Mouse (Mus musculus): ENCODE results near the gene Gm43951. TPM values are rescaled to one million over a fixed set of nuclear protein-coding genes. Genes with fewer than 3 reads are reported as not detected.

Gene Gm43951
- total RNA-seq (2021), result 10 to 100 TPM; 10.4 to 11.6 TPM
- long read RNA-seq, result 0 reads

DNA sequence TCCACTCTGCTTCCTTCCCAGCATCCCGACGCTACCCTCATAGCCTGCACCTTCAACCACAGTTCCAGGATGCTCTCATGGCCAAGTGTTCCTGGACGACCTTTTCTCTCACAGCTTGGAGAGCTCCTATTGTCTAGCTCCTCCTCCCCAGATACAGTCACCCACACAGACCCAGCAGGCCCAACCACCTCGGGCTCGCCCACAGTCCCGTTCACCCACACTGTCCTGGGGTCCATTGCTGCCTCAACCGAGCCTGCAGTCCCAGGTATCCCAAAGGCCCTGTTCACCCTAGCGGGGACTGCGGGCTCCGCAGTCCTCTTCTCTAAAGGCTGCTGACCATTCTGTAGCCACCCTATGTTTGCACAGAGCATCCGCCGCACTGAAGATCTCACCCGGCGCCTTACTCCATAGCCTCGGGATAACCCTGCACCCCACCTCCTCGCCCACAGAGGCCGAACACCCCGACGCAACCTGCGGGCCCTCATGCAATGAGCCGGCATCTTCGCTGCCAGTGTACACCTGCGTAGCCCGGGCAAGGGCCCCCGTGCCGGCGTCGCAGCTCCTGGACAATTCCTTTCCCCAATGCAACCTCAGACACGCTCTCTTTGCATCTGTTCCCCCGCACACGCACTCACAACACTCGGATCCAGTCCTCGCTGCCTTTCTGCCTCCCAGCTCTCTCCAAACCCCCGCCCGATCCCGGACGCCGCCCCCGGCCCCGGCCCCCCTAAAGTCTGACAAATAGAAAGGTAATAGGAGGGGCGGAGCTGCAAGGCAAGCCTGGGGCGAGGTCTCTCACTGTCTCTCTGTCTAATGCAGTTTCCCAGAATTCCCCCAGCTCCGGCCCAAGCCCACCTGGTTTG, at the start of gene Gm43951:
Gene Gm43951 (minus strand): TSS at position 500 of the 863 bp plus-strand sequence.
- DNase-seq (ENCODE audit: low spot score in 2 of 2), result no peak

DNA sequence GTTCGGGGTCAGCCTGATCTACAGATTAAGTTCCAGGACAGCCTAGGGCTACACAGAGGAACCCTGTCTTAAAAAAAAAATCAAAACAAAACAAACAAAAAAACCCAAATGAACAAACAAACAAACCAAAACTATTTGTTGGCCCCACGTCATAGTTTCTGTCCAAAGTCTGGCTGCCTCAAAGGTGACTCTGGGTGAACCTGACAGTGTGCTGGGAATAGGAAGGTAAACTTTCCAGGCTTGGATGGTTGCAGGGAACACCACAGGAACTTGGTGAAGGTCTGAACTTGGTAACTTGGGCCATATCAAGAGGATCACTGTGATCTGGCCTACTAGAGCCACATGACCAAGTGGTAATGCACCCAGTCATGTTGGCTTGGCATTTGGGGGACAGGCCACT, 49.8 kb upstream of the Gm43951 start:
- DNase-seq (ENCODE audit: low spot score in 2 of 2), result no peak

DNA sequence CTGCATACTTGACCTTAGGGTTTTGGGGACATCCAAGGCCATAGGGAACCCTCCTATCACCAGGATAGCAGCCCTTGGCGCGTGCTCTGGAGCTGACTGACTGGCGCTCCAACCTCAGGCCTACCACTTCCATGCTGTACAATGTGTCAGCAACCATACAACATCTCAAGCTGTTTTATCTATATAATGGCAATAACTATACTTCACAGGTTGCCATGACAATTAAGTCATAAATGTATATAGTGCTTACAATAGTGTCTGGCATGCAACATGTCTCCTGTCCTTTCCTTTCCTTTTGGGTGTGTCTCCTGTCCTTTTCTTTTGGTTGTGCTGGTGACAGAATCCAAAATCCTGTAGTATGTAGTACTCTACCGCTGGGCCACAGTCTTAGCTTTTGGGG, 49.0 kb upstream of the Gm43951 start:
- no peak for DNase-seq (ENCODE audit: low spot score in 2 of 2)

DNA sequence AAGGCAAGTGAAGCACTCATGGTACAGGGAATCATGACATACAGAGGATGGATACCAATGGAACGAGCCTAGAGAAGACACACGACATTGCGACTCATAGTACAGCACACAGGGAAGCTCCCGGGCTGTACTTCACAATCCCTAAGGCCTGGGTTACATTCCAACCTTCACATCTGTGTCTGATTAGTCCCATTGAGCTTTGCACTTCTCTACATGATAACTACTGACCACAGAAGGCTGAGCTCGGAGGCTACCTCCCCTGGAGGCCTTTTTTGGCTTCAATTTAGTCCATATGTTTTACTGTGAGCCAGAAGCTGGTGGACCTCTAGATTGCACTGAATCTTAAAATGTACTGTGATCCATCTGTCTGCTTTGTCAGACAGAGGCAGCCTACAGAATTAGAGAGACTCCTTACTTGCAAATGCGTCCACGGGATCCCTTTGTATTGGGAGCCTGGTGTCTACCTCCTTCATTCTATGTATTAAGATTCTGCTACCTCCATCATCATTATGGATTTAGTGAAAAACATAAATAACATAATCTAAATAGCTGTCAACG, 38.6 kb upstream of the Gm43951 start:
- no peak for DNase-seq (ENCODE audit: low spot score in 2 of 2)

DNA sequence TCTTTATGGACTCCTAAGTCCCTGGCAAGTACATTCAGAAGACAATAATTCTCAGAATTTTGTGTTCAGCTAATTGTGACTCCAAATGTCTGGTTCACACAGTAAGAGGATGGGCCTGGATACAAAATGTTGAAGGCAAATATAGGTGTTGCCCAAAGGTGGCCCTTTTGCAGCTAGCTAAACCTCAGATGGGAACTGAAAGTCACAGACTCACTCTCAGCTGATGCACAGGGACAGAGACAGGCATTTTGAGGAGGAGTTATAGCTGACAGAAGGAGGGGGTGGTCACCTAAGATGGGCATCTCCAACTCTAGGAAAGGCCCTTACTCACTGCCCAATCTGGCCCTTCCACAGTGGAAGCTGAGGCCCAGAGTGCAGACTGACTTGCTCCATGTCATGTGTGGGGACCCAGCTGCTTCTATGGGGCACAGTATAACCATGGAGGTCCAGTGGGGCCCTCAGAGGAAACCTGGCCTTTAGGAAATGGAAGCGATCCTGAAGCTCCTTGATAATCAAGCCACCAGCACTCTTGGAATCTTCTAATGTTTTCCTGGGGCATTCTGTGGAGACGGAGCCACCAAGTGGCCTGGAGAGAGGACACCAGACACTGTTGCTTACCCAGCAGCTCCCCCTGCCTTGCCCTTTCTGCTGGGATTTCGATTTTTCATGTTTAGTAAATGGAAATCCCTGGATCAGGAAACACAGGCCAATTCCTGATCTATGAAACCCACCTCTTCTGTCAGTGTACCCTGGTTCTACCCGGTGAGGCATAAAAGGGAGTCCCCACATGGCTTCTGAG, 33.6 kb upstream of the Gm43951 start:
- DNase-seq (ENCODE audit: low spot score in 2 of 2), result no peak

DNA sequence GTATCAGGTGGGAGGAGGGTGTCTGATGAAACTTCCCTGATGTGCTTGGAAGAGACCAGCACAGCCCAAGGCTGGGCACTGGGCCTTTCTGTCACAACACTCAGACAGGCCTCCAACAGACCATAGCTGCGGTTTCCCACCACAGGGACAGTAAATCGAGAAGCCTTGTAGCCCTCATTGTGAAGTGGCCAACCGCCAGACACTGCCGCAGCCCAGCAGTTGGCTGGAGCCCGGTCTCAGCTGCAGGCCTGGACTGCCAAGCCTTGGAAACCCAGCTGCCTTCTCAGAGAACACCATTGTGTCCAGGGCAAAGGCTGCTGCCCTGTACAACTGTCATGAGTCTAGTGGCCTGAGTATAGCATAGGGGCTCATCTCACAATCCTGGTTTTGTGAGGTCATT, 27.4 kb upstream of the Gm43951 start:
- DNase-seq (ENCODE audit: low spot score in 2 of 2), result peak; percentile 34 to 66

DNA sequence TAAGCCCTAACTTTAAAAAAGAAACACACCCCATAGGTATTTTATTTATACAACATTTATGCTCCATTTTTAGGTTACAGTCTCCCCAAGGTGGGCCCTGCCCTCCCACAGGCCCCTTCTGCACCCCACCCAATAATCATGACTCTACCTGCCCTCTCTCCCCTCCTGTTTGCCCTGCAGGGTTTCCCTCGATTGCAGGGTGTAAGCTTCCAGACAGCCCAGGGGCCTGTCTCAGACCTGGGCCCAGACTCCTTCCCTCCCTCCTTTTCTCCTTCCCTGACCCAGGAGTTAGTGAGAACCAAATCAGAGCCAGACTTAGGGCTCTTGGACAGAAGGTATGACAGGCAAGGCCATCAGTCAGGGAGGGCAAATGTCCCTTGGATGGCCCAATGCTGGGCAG, 26.4 kb upstream of the Gm43951 start:
- no peak for DNase-seq (ENCODE audit: low spot score in 2 of 2)

DNA sequence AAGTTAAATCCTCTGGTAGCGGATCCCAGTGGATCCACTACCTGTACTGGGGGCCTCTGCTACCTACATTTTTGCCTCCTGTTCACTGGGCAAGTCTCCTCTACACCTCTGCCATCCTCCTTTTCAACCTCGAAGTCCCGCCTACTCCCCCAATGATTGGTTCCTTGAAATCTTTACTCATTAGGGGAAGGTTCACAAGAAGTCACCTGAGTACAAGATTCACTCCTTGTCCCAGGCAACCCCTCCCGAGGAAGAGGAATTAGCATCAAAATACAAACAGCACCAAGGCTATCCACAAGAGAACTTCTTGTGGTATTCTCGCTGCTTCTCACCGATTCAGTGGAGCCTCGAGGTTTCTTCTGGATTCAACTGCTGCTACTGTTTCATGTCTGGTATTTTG, 25.4 kb upstream of the Gm43951 start:
- DNase-seq (ENCODE audit: low spot score in 2 of 2), result no peak

DNA sequence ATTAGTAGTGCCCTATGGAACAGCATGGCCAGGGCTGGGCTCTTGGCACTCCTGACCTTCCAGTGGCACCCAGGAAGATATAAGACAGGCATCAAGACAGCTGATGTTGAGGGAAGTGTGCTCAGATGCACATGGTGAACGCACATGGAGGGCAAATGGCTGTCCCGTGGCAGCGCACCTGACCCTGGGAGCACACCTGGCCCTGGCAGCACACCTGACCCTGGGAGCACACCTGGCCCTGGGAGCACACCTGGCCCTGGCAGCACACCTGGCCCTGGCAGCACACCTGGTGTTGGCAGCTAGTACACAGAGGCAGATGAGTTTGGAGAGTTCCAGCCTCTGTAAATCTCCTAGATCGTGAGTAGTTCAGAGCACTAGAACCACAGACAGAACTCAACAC, 21.9 kb upstream of the Gm43951 start:
- DNase-seq (ENCODE audit: low spot score in 2 of 2), result no peak

DNA sequence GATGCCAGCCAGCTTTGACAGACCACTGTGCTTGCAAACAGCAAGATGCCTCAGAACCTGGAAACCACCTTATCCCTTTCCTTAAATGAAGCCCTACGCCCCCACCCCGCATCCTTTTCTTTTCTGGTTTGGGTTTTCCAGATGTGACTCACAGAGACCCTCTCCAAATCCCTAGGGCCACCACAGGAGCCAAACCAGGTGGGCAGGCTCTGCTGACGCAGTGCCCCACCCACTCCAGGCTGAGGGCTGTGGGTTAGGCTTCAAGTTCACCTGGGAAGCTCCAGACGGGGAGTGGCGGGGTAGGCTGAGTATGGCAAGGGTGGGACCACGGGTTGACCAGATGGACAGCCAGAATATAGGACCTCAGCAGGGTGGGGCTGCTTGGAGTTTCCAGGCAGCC, 20.3 kb upstream of the Gm43951 start:
- no peak for DNase-seq (ENCODE audit: low spot score in 2 of 2)

DNA sequence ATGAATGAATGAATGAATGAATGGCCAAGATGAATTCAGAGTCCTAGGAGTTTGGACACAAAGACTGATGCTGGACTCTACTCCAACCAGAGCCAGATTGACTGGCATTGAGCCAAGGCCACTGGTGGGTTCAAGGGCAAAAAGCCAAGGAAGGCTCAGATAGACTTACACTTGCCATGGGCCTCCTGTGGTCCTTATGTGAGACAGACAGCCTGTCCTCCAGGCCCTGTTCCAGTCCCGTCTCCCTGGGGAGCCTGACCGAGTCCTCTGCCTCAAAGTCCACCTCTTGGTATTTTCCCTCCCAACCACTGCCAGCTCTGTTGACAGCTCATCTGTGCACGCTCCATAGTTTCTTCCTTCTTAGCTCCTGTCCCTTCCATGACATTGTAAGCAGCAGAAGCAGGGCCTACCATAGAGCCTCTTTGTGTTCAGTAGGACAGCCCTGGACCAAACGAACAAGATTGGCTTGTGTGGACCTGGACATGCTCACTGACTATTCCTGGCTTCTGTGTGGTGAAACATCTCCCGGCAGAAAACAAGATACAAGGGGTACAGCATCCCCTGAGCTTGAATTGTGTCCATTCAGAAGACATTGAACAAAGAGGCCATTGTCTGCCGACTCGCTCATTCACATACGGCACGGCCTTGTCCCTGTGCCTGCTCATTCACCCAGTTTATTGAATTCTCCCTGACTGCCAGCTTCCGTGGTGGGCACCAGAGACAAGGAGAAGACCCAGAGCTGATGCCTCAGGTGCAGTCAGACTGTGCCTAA, 19.6 kb upstream of the Gm43951 start:
- DNase-seq (ENCODE audit: low spot score in 2 of 2), result peak in 1 of 2 experiments; percentile 54

DNA sequence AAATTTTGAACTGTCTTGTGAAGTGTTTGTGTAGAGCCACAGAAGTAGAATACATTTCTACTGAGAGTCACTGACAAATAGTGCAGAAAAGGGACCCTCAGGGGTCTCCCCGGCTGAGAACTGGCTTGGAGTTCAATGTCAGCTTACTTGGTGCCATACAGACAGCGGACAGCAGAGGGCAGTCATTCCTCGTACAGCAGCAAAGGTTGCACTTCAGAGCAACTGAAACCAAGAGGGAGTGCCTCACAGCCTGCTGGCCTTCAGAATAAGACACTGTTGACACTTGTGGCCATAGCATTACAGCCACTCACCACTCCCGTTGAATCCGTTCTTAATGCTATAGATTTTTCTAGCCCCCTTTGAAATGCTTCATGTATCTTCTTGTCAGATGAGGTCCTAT, 18.2 kb upstream of the Gm43951 start:
- DNase-seq (ENCODE audit: low spot score in 2 of 2), result peak; percentile 63 to 90

DNA sequence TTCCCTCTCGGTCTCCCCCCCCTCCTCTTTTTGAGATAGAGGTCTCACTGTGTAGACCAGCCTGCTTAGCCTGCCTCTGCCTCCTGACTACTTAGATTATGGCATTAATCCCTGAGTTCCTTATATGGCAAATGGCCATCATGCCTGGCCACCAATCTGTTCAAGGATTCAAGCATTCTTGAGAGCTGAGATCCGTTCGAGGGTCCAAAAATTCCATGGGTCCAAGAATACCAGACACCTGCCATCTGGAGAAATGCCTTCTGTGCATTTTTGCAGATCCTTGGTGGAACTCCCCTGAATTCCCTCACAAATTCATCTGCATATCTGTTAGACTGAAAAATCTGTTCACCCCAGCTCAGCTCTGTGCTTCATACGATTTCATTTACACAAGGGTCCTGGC, 16.8 kb upstream of the Gm43951 start:
- DNase-seq (ENCODE audit: low spot score in 2 of 2), result no peak

DNA sequence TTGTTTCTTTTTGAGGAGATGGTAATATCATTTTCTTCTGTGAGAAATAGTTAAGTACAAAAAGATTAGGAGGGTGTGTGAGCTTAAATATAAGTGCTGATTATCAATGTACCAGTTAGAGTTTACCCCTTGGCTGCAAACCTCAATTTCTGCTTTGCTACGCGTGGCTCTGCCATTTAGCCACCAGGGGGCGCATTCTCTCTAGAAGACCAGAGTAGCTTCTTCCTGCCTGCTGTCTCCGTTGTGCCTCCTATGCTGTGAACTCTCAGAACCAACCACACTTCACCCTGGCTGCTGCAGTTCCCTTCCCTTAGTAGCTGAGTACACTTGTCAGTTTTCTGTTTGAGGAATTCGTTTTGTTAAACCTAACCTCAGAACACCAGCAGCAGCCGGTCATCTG, 14.6 kb upstream of the Gm43951 start:
- peak; percentile 53 to 81 for DNase-seq (ENCODE audit: low spot score in 2 of 2)

DNA sequence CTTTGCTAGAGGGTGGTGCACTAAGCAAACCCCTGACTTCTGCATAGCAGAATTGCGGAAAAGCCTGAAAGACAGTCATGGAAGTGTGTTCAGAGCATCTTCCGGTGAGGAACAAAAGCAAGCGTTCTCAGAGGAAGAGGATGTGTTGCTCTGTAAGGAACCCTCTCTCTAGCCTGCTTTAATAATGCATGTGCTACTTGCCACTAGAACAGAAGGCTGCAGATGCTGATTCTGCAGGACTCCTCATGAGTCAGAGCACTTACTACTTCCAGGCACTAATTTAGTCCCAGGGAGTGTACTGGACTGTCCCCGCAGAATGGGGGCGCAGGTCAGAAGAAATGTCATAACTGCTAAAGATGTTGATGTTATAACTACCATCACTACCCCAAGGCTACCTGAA, 10.5 kb upstream of the Gm43951 start:
- DNase-seq (ENCODE audit: low spot score in 2 of 2), result no peak

DNA sequence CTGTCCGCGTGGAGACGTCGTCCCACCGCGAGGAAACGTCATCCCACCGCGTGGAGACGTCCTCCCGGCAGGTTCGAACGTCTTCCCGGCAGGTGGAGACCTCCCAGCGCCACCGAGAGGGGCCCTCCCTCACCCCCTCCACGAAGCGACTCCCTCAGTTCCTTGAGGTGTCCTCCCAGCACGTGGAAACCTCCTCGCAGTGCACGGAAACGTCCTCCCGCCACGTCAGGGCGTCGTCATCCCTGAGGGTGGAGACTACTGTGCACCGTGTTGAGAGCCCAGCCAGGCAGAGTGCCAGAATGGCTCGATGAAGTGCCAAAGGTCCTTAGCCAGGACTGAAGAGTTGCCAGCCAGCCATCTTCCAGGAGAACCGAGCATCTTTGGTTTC, 8.8 kb upstream of the Gm43951 start, which contains the start of gene Med31:
Gene Med31 (minus strand): TSS at position 183 of the 388 bp plus-strand sequence.
- peak; percentile 58 to 69 for DNase-seq (ENCODE audit: low spot score in 2 of 2)

DNA sequence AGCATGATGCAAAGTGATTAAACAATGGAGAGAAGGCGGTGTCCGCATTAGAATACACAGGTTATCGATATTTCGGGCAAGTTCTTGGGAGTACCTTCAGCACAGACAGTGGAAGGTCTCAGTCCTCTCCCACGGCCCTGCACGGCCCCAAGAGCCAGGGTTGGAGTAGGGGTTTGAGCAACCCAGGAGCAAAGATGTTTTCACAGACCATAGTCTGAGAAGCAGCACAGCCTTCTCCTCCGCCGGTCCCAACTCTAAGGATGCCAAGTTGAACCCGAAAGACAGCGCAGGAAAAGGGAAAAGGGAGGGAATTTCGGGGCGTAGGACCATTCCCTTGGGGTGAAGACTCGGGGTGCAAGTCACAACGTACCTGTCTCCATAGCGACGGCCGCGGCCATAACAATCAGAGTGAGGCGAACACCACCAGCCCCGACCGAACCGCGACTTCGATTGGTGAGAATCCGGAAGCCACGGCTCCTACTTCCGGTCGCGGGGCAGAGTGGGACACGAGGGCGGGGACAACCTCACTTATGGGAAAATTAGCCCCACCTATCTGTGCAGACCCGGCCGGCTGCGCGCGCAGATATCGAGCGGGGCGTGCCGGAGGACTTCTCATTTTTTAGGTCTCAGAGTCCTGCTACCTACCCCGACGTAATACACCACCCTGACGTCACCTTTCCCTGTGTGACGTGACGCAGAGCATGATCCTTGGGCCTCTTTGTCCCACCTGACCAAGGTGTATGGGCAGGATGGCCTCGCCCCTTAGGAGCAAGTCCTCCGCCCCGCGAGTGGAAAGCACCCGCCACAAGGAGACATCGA, 8.2 kb upstream of the Gm43951 start:
- peak; percentile 94 to 96 for DNase-seq (ENCODE audit: low spot score in 2 of 2)

DNA sequence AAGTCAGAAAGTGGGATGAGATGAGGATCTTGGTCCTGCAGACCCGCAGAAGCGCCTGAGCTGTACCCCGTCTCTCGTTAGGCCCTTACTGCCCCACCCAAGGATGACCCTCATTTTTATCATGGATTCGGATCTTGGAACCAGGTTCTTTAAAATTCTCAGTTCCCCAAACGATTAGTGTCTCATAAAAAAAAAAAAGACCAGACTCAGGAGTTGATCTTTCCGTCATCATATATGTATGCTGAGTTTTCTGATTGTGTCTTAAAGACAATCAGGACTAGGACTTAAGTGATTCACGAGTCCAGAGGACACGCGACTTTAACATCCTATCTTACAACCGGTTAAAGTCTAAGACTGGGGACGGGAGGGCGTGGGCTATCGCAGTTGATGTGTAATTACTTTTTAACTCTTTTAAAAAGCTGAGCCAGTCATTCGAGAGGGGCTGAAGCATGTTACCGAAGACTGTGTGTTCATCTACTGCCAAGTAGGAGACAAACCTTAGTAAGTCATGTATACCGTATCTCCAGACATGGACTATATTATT, 1.3 kb upstream of the Gm43951 start:
- DNase-seq (ENCODE audit: low spot score in 2 of 2), result no peak

DNA sequence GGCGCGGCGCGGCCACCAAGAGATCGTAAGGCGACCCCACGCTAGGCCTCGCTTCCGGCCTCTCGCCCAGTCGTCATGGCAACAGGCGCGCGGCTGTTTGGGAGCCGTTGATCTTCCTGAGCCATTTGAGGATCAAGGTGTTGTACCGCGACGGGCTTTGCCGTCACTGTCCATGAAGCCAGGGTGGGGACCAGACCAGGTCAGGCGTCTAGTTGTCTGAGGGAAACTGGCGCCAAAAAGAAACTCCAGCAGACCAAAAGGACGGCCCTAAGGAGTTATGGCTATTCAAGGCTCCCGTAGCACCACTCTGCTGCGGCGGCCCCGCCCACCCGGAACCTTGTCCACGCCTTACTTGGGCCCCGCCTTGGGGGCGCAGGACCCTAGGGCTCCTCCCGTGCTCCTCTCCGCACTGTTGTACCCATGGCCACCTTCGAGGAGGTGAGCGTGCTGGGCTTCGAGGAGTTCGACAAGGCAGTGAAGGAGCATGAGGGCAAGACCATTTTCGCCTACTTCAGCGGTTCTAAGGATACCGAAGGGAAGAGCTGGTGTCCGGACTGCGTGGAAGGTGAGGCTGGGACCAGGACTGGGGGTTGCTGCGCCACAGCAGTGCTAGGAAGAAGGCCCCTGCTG, 679 bp upstream of the Gm43951 start, which contains the start of the genes 4933427D14Rik and Txndc17:
Gene 4933427D14Rik (minus strand): TSS at position 256 of the 630 bp plus-strand sequence.
Gene Txndc17 (plus strand): TSS at position 344 of the 630 bp plus-strand sequence.
- peak; percentile 84 to 92 for DNase-seq (ENCODE audit: low spot score in 2 of 2)

All from layer of hippocampus, adult 18-20 months (tissue).